Mouse (Mus musculus): ENCODE measurements around the gene Ppp4r2.

DNA sequence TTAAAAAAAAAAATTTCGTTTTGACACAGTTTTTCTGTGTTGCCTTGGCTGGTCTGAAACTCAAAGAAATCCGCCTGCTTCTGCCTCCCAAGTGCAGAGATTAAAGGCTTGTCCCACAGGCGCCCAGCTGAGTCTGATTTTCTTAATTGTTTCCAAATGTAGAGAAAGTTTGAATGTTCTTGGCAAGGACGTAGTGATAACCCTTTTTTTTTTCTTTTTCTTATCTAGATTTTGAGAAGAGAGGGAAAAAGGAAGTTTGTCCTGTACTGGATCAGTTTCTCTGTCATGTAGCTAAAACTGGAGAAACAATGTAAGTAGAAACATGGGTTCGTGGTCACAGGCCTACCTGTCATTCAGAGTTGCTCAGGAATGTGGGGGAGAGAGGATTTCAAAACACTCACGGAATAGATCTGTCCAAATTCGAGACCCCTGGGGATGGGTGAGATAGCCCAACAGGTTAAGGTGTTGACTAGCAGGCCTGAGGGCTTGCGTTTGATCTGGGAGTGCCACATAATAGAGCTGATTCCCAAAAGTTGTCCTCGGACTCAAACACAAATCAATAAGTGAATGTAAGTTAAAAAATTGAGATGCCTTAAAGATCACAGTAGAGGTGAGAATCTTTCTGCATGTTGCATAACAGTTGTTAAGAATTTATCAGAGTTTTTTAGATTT is 1.2 kb downstream of the Ppp4r2 start:
- no peak for TF ChIP-seq USF1 (IDR thresholded peaks at IDR 0.05; ENCODE audit: low read depth)
- no peak for TF ChIP-seq E2F4 (IDR thresholded peaks at IDR 0.05; ENCODE audit: insufficient read depth)
- no peak for TF ChIP-seq MAX (IDR thresholded peaks at IDR 0.05; ENCODE audit: low read depth)
- TF ChIP-seq POLR2A (IDR thresholded peaks at IDR 0.05; ENCODE audit: insufficient read length, low read depth), result no peak
- TF ChIP-seq MYOG (IDR thresholded peaks at IDR 0.05; ENCODE audit: control insufficient read depth in 1 of 3, insufficient read depth in 1 of 3, insufficient read length in 2 of 3, low read depth in 2 of 3), result no peak
